Mouse (Mus musculus): ENCODE data around the gene Dap. TPM values are rescaled to one million over a fixed set of nuclear protein-coding genes. Genes with fewer than 3 reads are reported as not detected.

Dap gene
- total and polyA plus RNA-seq, 2 experiments = 53.6 to 156 TPM

- no peaks in the 10 kb centered on the region for H3K27me3 ChIP-seq (ENCODE audit: control insufficient read depth, insufficient read depth, low read length)
- H3K27ac ChIP-seq (replicated peaks; ENCODE audit: insufficient read depth, low read depth, low read length) = peak overlapping the region; percentile 94
- peak; percentile 89 for DNase-seq (ENCODE audit: extremely low read depth, low read depth, low spot score)
- H3K36me3 ChIP-seq (ENCODE audit: control insufficient read depth, insufficient read depth, low read length) = no peaks in the 10 kb centered on the region
- 27% methylated on average over 4 of the region's 4 CpGs for WGBS
- peak overlapping the region; percentile 64; the same call in 1 of the 2 replicates for H3K9ac ChIP-seq (ENCODE audit: low read depth, low read length)
- H3K79me2 ChIP-seq (ENCODE audit: control insufficient read depth, insufficient read depth, low read length) = peaks cover 22% of the 10 kb centered on the region
- TF ChIP-seq POLR2A (IDR thresholded peaks at IDR 0.05; ENCODE audit: extremely low read depth, insufficient read depth, low read length) (no peak), CTCF (IDR thresholded peaks at IDR 0.05; ENCODE audit: low read depth, low read length) (no peak)
- H3K4me3 ChIP-seq (ENCODE audit: insufficient read depth, low read depth, low read length) = no peak overlapping the region
- peaks cover 60% of the 10 kb centered on the region for H3K4me1 ChIP-seq (ENCODE audit: control insufficient read depth, insufficient read depth, low read length)
Observed at GRCm38 (mm10) chr15:31253963-31254362, 29.8 kb downstream of the Dap start.

GRCm38 (mm10) chr15:31254939-31255535 is 30.9 kb downstream of the Dap start:
- peak; percentile 95 for DNase-seq (ENCODE audit: extremely low read depth, low read depth, low spot score)
- WGBS = 33% methylated on average over 9 of the region's 9 CpGs
- TF ChIP-seq CTCF (IDR thresholded peaks at IDR 0.05; ENCODE audit: low read depth, low read length) (no peak), POLR2A (IDR thresholded peaks at IDR 0.05; ENCODE audit: extremely low read depth, insufficient read depth, low read length) (no peak)
- Histone ChIP-seq H3K9ac (ENCODE audit: low read depth, low read length) (0 out of 2 replicates have a peak overlapping the region, but pooled peaks have one; percentile 39), H3K4me3 (ENCODE audit: insufficient read depth, low read depth, low read length) (no peak overlapping the region), H3K79me2 (ENCODE audit: control insufficient read depth, insufficient read depth, low read length) (peaks cover 23% of the 10 kb centered on the region), H3K36me3 (ENCODE audit: control insufficient read depth, insufficient read depth, low read length) (no peaks in the 10 kb centered on the region), H3K27ac (replicated peaks; ENCODE audit: insufficient read depth, low read depth, low read length) (peak overlapping the region; percentile 71), H3K4me1 (ENCODE audit: control insufficient read depth, insufficient read depth, low read length) (peaks cover 60% of the 10 kb centered on the region), H3K27me3 (ENCODE audit: control insufficient read depth, insufficient read depth, low read length) (no peaks in the 10 kb centered on the region)

GRCm38 (mm10) chr15:31255762-31256161 is 31.6 kb downstream of the Dap start:
- peaks cover 28% of the 10 kb centered on the region for H3K79me2 ChIP-seq (ENCODE audit: control insufficient read depth, insufficient read depth, low read length)
- no peak for TF ChIP-seq POLR2A (IDR thresholded peaks at IDR 0.05; ENCODE audit: extremely low read depth, insufficient read depth, low read length)
- no peak for TF ChIP-seq CTCF (IDR thresholded peaks at IDR 0.05; ENCODE audit: low read depth, low read length)
- H3K27me3 ChIP-seq (ENCODE audit: control insufficient read depth, insufficient read depth, low read length) = no peaks in the 10 kb centered on the region
- H3K4me3 ChIP-seq (ENCODE audit: insufficient read depth, low read depth, low read length) = no peak overlapping the region
- DNase-seq (ENCODE audit: extremely low read depth, low read depth, low spot score) = no peak
- H3K27ac ChIP-seq (replicated peaks; ENCODE audit: insufficient read depth, low read depth, low read length) = peak overlapping the region; percentile 71
- H3K36me3 ChIP-seq (ENCODE audit: control insufficient read depth, insufficient read depth, low read length) = no peaks in the 10 kb centered on the region
- WGBS = 89% methylated on average over 6 of the region's 6 CpGs
- H3K9ac ChIP-seq (ENCODE audit: low read depth, low read length) = 0 out of 2 replicates have a peak overlapping the region, but pooled peaks have one; percentile 3
- H3K4me1 ChIP-seq (ENCODE audit: control insufficient read depth, insufficient read depth, low read length) = peaks cover 58% of the 10 kb centered on the region

- no peak overlapping the region for H3K4me3 ChIP-seq (ENCODE audit: insufficient read depth, low read depth, low read length)
- peaks cover 20% of the 10 kb centered on the region for H3K79me2 ChIP-seq (ENCODE audit: control insufficient read depth, insufficient read depth, low read length)
- H3K36me3 ChIP-seq (ENCODE audit: control insufficient read depth, insufficient read depth, low read length) = no peaks in the 10 kb centered on the region
- H3K27ac ChIP-seq (replicated peaks; ENCODE audit: insufficient read depth, low read depth, low read length) = peak overlapping the region; percentile 72
- H3K4me1 ChIP-seq (ENCODE audit: control insufficient read depth, insufficient read depth, low read length) = peaks cover 53% of the 10 kb centered on the region
- 96% methylated on average over 1 of the region's 1 CpGs for WGBS
- DNase-seq (ENCODE audit: extremely low read depth, low read depth, low spot score) = no peak
- H3K27me3 ChIP-seq (ENCODE audit: control insufficient read depth, insufficient read depth, low read length) = no peaks in the 10 kb centered on the region
- TF ChIP-seq CTCF (IDR thresholded peaks at IDR 0.05; ENCODE audit: low read depth, low read length) = no peak
- no peak for TF ChIP-seq POLR2A (IDR thresholded peaks at IDR 0.05; ENCODE audit: extremely low read depth, insufficient read depth, low read length)
- peak overlapping the region; percentile 12; the same call in 1 of the 2 replicates for H3K9ac ChIP-seq (ENCODE audit: low read depth, low read length)
Observed at GRCm38 (mm10) chr15:31257329-31257728, 33.2 kb downstream of the Dap start.

- 26% methylated on average over 21 of the region's 21 CpGs for WGBS
- H3K9ac ChIP-seq (ENCODE audit: low read depth, low read length) = peak overlapping the region; percentile 11
- TF ChIP-seq POLR2A (IDR thresholded peaks at IDR 0.05; ENCODE audit: extremely low read depth, insufficient read depth, low read length) (no peak), CTCF (IDR thresholded peaks at IDR 0.05; ENCODE audit: low read depth, low read length) (no peak)
Observed at GRCm38 (mm10) chr15:31258029-31258692, 34.0 kb downstream of the Dap start.

More at GRCm38 (mm10) chr15:31258029-31258692, 34.0 kb downstream of the Dap start:
- Histone ChIP-seq H3K4me1 (ENCODE audit: control insufficient read depth, insufficient read depth, low read length) (peaks cover 47% of the 10 kb centered on the region), H3K4me3 (ENCODE audit: insufficient read depth, low read depth, low read length) (no peak overlapping the region), H3K27ac (replicated peaks; ENCODE audit: insufficient read depth, low read depth, low read length) (peak overlapping the region; percentile 72), H3K36me3 (ENCODE audit: control insufficient read depth, insufficient read depth, low read length) (no peaks in the 10 kb centered on the region), H3K79me2 (ENCODE audit: control insufficient read depth, insufficient read depth, low read length) (peaks cover 20% of the 10 kb centered on the region), H3K27me3 (ENCODE audit: control insufficient read depth, insufficient read depth, low read length) (no peaks in the 10 kb centered on the region)
- peak; percentile 72 for DNase-seq (ENCODE audit: extremely low read depth, low read depth, low spot score)

All from liver, adult 2 months (tissue).